Mouse (Mus musculus): ENCODE results near the gene Vmn1r203.
"Not testable (repeated sequence)": the region's sequence is repeated elsewhere in the genome, so short reads cannot be mapped to it uniquely, and the experiment has no call there.

Vmn1r203 gene

GRCm38 (mm10) chr13:22517814-22518213 lies at the start of gene Vmn1r203:
TSS of gene Vmn1r203 (plus strand) at chr13:22518114.
- no peak for DNase-seq

- DNase-seq = no peak
Measured at GRCm38 (mm10) chr13:22471623-22472022, 46.3 kb upstream of the Vmn1r203 start, which contains the start of gene Vmn1r201. TSS of gene Vmn1r201 (plus strand) at chr13:22471923.

- DNase-seq = no peak
Measured at GRCm38 (mm10) chr13:22502431-22502830, 15.5 kb upstream of the Vmn1r203 start.

GRCm38 (mm10) chr13:22505281-22505680 lies 12.6 kb upstream of the Vmn1r203 start, which contains the start of gene Vmn1r202:
TSS of gene Vmn1r202 (minus strand) at chr13:22505381.
- DNase-seq = no peak

GRCm38 (mm10) chr13:22552898-22553297 lies 35.0 kb downstream of the Vmn1r203 start, which contains the start of gene Vmn1r204:
TSS of gene Vmn1r204 (plus strand) at chr13:22553198.
- not testable (repeated sequence) for DNase-seq

- not testable (repeated sequence) for DNase-seq
Measured at GRCm38 (mm10) chr13:22574911-22575310, 57.0 kb downstream of the Vmn1r203 start.

Measured in kidney, postnatal 25 days (tissue).